Mouse (Mus musculus) thymus, adult 2 months (tissue): ENCODE results near the gene Kif16b. TPM values are rescaled to one million over a fixed set of nuclear protein-coding genes. Genes with fewer than 3 reads are reported as not detected.

Experiments used
- DNase-seq: peaks from one replicate; pipeline ENCODE4 v3.0.0; 2021
- H3K27ac ChIP-seq: fragments of 200-500 bp; 2 replicates; pipeline ENCODE4 v1.5.1; 2012; ENCODE audit warnings: low read length, control low read depth; ENCODE audit not compliant: control insufficient read depth, insufficient read depth
- H3K27me3 ChIP-seq: fragments of 200-500 bp; 2 replicates; pipeline ENCODE4 v1.6.1; 2012; ENCODE audit warnings: mild to moderate bottlenecking, low read length, moderate library complexity, mixed read lengths; ENCODE audit not compliant: control insufficient read depth, insufficient read depth
- H3K36me3 ChIP-seq: fragments of 200-500 bp; 2 replicates; pipeline ENCODE4 v1.6.1; 2012; ENCODE audit warnings: mild to moderate bottlenecking, low read length, moderate library complexity; ENCODE audit not compliant: control insufficient read depth, insufficient read depth
- H3K4me1 ChIP-seq: fragments of 200-500 bp; replicated peaks from 2 replicates; pipeline ENCODE4 v1.6.1; 2012; ENCODE audit warnings: low read length; ENCODE audit not compliant: control insufficient read depth, insufficient read depth
- H3K4me3 ChIP-seq: fragments of 200-500 bp; 2 replicates; pipeline ENCODE4 v1.5.1; 2012; ENCODE audit warnings: mild to moderate bottlenecking, low read length, control low read depth, moderate library complexity; ENCODE audit not compliant: control insufficient read depth, insufficient read depth
- CTCF ChIP-seq: fragments of 200-500 bp; IDR thresholded peaks from 2 replicates; pipeline ENCODE4 v1.5.1; 2012; ENCODE audit warnings: mild to moderate bottlenecking, control low read depth, low read length, moderate library complexity, borderline replicate concordance; ENCODE audit not compliant: control insufficient read depth, poor library complexity, insufficient read depth; ENCODE audit errors: extremely low read depth
- POLR2A ChIP-seq: fragments of 200-500 bp; IDR thresholded peaks from 2 replicates; pipeline ENCODE4 v1.6.1; 2012; ENCODE audit warnings: mild to moderate bottlenecking, low read length, control low read depth, moderate library complexity; ENCODE audit not compliant: control insufficient read depth, poor library complexity, insufficient read depth; ENCODE audit errors: extremely low read depth
- WGBS: fragments of 180-500 bp; shearing (Covaris S2); methylation state at CpG from one replicate; pipeline ENCODE4 v1.1.7; 2018; 5-methylcytosine and 5-hydroxymethylcytosine counted together
- polyA plus RNA-seq: library from polyadenylated mRNA; depleted of rRNA; stranded (reverse); fragments of >200 nt; gene quantifications from 2 replicates; pipeline ENCODE4 v1.2.3, GENCODE M21; 2012

Kif16b gene
- polyA plus RNA-seq, 1 experiment: 9.5 TPM

GRCm38 (mm10) chr2:142909213-142909612 lies 7.9 kb upstream of the Kif16b start:
- Histone ChIP-seq H3K27ac (no peak overlapping the region), H3K4me1 (no peaks in the 10 kb centered on the region), H3K27me3 (no peaks in the 10 kb centered on the region), H3K36me3 (no peaks in the 10 kb centered on the region), H3K4me3 (no peak overlapping the region)
- TF ChIP-seq POLR2A (no peak), CTCF (no peak)
- WGBS: 90% methylated on average over 3 of the region's 3 CpGs
- DNase-seq: no peak

GRCm38 (mm10) chr2:142907056-142907455 lies 5.7 kb upstream of the Kif16b start:
- TF ChIP-seq POLR2A (no peak), CTCF (no peak)
- Histone ChIP-seq H3K27me3 (no peaks in the 10 kb centered on the region), H3K36me3 (no peaks in the 10 kb centered on the region), H3K4me1 (peaks cover 7% of the 10 kb centered on the region), H3K27ac (no peak overlapping the region), H3K4me3 (no peak overlapping the region)
- WGBS: 91% methylated on average over 4 of the region's 4 CpGs
- no peak for DNase-seq

- Histone ChIP-seq H3K4me3 (peak overlapping the region; percentile 45), H3K27ac (peak overlapping the region; percentile 95), H3K36me3 (no peaks in the 10 kb centered on the region), H3K4me1 (peaks cover 9% of the 10 kb centered on the region), H3K27me3 (no peaks in the 10 kb centered on the region)
- TF ChIP-seq POLR2A (peak; percentile 61; the same call in 1 of the 2 replicates), CTCF (0 out of 2 replicates have a peak, but pooled peaks have one; percentile 53)
- DNase-seq: peak; percentile 96
- WGBS: 2% methylated on average over 34 of the region's 34 CpGs
These were observed 1.9 kb upstream of the Kif16b start for GRCm38 (mm10) chr2:142902905-142903895.

DNA sequence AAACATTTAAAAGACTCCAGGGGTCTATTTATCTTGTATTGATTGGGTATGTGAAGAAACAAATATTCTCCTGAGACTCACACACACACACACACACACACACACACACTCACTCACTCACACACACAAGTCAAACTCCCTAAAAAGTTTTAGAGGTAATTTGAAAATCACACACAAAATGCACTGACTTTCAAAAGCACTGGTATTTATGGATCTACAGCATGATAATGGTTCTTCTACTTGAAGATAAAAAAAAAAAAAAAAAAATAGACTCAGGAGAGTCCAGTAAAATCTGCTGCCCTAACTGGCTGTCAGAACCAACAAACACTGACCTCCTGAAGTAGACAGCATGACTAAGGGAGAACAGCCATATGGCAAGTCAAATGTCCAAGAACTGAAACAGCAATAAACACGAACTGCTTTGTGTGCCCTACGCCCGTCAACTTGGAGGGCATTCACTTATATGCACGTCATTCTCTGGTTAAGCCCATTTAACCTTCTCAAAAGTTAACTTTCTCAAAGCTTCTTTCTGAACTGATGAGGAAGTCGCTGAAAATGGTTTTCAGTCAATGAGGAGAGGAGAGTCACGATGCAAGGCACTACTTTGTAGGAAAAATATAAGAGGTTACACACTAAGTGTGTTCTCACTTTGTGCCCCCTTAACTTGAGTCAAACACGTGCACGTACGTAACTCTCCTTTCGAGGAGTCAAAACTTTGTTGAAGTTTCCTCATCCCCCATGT lies 1.0 kb downstream of the Kif16b start:
- peak; percentile 11 for DNase-seq
- TF ChIP-seq POLR2A: no peak
- no peak for TF ChIP-seq CTCF
- 13% methylated on average over 10 of the region's 10 CpGs for WGBS
- Histone ChIP-seq H3K4me1 (peaks cover 9% of the 10 kb centered on the region), H3K36me3 (no peaks in the 10 kb centered on the region), H3K27me3 (no peaks in the 10 kb centered on the region), H3K4me3 (no peak overlapping the region), H3K27ac (no peak overlapping the region)

DNA sequence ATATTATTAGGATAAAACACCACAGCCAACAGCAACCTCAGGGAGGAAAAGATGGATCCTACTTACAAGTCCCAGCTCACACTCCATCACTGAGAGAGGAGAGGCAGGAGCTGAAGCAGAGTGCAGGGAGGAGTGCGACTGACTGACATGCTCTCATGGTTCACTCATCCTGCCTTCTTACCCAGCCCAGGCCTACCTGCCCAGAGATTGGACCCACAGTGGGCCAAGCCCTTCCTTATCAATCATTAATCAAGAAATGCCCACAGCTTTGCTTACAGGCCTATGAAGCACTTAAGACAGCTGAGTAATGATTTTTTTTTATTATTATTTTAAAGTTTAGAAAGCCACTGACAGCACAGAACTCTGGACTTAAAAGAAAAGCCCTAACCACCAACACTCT lies 7.6 kb downstream of the Kif16b start:
- Histone ChIP-seq H3K4me1 (no peaks in the 10 kb centered on the region), H3K27ac (no peak overlapping the region), H3K4me3 (no peak overlapping the region), H3K27me3 (no peaks in the 10 kb centered on the region), H3K36me3 (no peaks in the 10 kb centered on the region)
- 96% methylated on average over 1 of the region's 1 CpGs for WGBS
- DNase-seq: no peak
- TF ChIP-seq CTCF (no peak), POLR2A (no peak)

DNA sequence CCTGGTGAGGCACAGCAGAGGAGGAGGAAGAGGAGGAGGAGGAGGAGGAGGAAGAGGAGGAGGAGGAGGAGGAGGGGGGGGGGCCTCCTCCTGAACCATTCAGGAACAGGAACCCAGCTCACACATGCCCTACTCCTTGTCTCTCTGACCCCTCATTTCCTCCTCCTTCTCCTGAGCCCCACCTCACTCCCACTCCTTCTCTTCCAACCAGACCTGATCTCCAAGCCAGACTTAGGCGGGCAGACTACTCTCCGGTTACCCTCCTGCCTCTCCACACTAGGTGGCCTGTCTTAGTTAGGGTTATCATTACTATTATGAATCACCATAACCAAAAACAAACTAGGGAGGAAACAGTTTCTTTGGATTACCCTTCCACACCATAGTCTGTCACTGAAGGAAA lies 10.0 kb downstream of the Kif16b start:
- Histone ChIP-seq H3K27ac (no peak overlapping the region), H3K4me3 (no peak overlapping the region), H3K36me3 (no peaks in the 10 kb centered on the region), H3K27me3 (no peaks in the 10 kb centered on the region), H3K4me1 (no peaks in the 10 kb centered on the region)
- 100% methylated on average over 2 of the region's 2 CpGs for WGBS
- TF ChIP-seq CTCF: no peak
- TF ChIP-seq POLR2A: no peak
- DNase-seq: no peak
